Mouse (Mus musculus): ENCODE data around the gene Fstl4. TPM values are rescaled to one million over a fixed set of nuclear protein-coding genes. Genes with fewer than 3 reads are reported as not detected.
A peak's percentile ranks its signal among the peaks of the same experiment; 100 is the strongest.

Gene Fstl4
- polyA plus RNA-seq, 1 experiment from 2014 or later, result 6.3 TPM

- Histone ChIP-seq H3K4me3 (ENCODE audit: control insufficient read depth in 1 of 2, insufficient read depth in 1 of 2, low read depth in 1 of 2, low read length in 2 of 2) (no peak overlapping the region), H3K27me3 (ENCODE audit: control insufficient read depth, insufficient read depth, low read length) (no peaks in the 10 kb centered on the region), H3K27ac (replicated peaks in 1 of 2; ENCODE audit: control insufficient read depth in 1 of 2, insufficient read depth in 1 of 2, low read depth in 2 of 2, low read length in 2 of 2) (no peak overlapping the region), H3K9ac (ENCODE audit: low read length) (no peak overlapping the region), H3K36me3 (ENCODE audit: control insufficient read depth, insufficient read depth, low read length) (no peaks in the 10 kb centered on the region), H3K4me1 (ENCODE audit: control insufficient read depth in 2 of 2, insufficient read depth in 2 of 2, low read length in 2 of 2) (peaks cover 6 to 17% of the 10 kb centered on the region in 2 experiments), H3K9me3 (ENCODE audit: control insufficient read depth, low read length) (no peaks in the 10 kb centered on the region), H3K4me2 (ENCODE audit: low read length) (no peak overlapping the region)
- ATAC-seq (ENCODE audit: insufficient number of reproducible peaks, insufficient read depth, low FRiP score, low read depth), result no peak
- WGBS, result 79% methylated on average over 9 of the region's 9 CpGs
These were observed 204.4 kb downstream of the Fstl4 start for GRCm38 (mm10) chr11:52968809-52969208.

DNA sequence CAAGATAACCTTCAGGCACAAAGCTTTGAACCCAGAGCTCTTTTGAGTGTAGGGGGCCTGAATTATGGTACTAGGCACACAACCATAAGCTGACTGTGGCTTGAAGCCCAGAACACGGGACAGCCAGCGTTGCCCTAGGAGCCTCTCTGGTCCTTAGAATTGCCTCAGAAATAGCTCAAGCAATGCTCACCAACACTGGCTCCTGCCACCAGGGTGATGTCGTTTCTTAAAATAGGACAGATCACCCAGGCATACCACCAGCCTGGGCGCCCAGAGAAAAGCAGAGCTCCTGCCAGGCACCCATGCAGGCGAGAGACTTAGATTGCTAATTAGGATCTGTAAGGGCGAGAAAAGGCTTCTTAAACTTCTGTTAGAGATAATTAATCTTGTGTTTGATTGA is 206.0 kb downstream of the Fstl4 start:
- ATAC-seq (ENCODE audit: insufficient number of reproducible peaks, insufficient read depth, low FRiP score, low read depth), result peak; percentile 59; the same call in 1 of the 2 replicates
- H3K36me3 ChIP-seq (ENCODE audit: control insufficient read depth, insufficient read depth, low read length), result no peaks in the 10 kb centered on the region
- H3K4me3 ChIP-seq (ENCODE audit: control insufficient read depth in 1 of 2, insufficient read depth in 1 of 2, low read depth in 1 of 2, low read length in 2 of 2), result no peak overlapping the region
- WGBS, result 32% methylated on average over 6 of the region's 6 CpGs
- H3K4me1 ChIP-seq (ENCODE audit: control insufficient read depth in 2 of 2, insufficient read depth in 2 of 2, low read length in 2 of 2), result peaks cover 6 to 17% of the 10 kb centered on the region in 2 experiments
- no peak overlapping the region for H3K4me2 ChIP-seq (ENCODE audit: low read length)
- H3K9ac ChIP-seq (ENCODE audit: low read length), result no peak overlapping the region
- peak overlapping the region; percentile 28 to 68; a peak in 3 of 4 replicates for H3K27ac ChIP-seq (replicated peaks in 1 of 2; ENCODE audit: control insufficient read depth in 1 of 2, insufficient read depth in 1 of 2, low read depth in 2 of 2, low read length in 2 of 2)
- H3K9me3 ChIP-seq (ENCODE audit: control insufficient read depth, low read length), result no peaks in the 10 kb centered on the region
- no peaks in the 10 kb centered on the region for H3K27me3 ChIP-seq (ENCODE audit: control insufficient read depth, insufficient read depth, low read length)

GRCm38 (mm10) chr11:52986986-52987385 is 222.6 kb downstream of the Fstl4 start:
- Histone ChIP-seq H3K4me3 (ENCODE audit: control insufficient read depth in 1 of 2, insufficient read depth in 1 of 2, low read depth in 1 of 2, low read length in 2 of 2) (no peak overlapping the region), H3K36me3 (ENCODE audit: control insufficient read depth, insufficient read depth, low read length) (no peaks in the 10 kb centered on the region), H3K4me2 (ENCODE audit: low read length) (no peak overlapping the region), H3K27ac (replicated peaks in 1 of 2; ENCODE audit: control insufficient read depth in 1 of 2, insufficient read depth in 1 of 2, low read depth in 2 of 2, low read length in 2 of 2) (no peak overlapping the region), H3K4me1 (ENCODE audit: control insufficient read depth in 2 of 2, insufficient read depth in 2 of 2, low read length in 2 of 2) (no peaks in the 10 kb centered on the region), H3K27me3 (ENCODE audit: control insufficient read depth, insufficient read depth, low read length) (no peaks in the 10 kb centered on the region), H3K9me3 (ENCODE audit: control insufficient read depth, low read length) (0 out of 2 replicates have a peak, but pooled peaks cover 4% of the 10 kb centered on the region), H3K9ac (ENCODE audit: low read length) (no peak overlapping the region)
- 83% methylated on average over 8 of the region's 8 CpGs for WGBS
- no peak for ATAC-seq (ENCODE audit: insufficient number of reproducible peaks, insufficient read depth, low FRiP score, low read depth)

GRCm38 (mm10) chr11:52994688-52995087 is 230.3 kb downstream of the Fstl4 start:
- no peak for ATAC-seq (ENCODE audit: insufficient number of reproducible peaks, insufficient read depth, low FRiP score, low read depth)
- 89% methylated on average over 5 of the region's 5 CpGs for WGBS
- H3K4me1 ChIP-seq (ENCODE audit: control insufficient read depth in 2 of 2, insufficient read depth in 2 of 2, low read length in 2 of 2), result no peaks in the 10 kb centered on the region
- H3K9ac ChIP-seq (ENCODE audit: low read length), result no peak overlapping the region
- no peaks in the 10 kb centered on the region for H3K9me3 ChIP-seq (ENCODE audit: control insufficient read depth, low read length)
- H3K36me3 ChIP-seq (ENCODE audit: control insufficient read depth, insufficient read depth, low read length), result no peaks in the 10 kb centered on the region
- H3K4me2 ChIP-seq (ENCODE audit: low read length), result no peak overlapping the region
- H3K27me3 ChIP-seq (ENCODE audit: control insufficient read depth, insufficient read depth, low read length), result no peaks in the 10 kb centered on the region
- no peak overlapping the region for H3K4me3 ChIP-seq (ENCODE audit: control insufficient read depth in 1 of 2, insufficient read depth in 1 of 2, low read depth in 1 of 2, low read length in 2 of 2)
- H3K27ac ChIP-seq (replicated peaks in 1 of 2; ENCODE audit: control insufficient read depth in 1 of 2, insufficient read depth in 1 of 2, low read depth in 2 of 2, low read length in 2 of 2), result no peak overlapping the region

DNA sequence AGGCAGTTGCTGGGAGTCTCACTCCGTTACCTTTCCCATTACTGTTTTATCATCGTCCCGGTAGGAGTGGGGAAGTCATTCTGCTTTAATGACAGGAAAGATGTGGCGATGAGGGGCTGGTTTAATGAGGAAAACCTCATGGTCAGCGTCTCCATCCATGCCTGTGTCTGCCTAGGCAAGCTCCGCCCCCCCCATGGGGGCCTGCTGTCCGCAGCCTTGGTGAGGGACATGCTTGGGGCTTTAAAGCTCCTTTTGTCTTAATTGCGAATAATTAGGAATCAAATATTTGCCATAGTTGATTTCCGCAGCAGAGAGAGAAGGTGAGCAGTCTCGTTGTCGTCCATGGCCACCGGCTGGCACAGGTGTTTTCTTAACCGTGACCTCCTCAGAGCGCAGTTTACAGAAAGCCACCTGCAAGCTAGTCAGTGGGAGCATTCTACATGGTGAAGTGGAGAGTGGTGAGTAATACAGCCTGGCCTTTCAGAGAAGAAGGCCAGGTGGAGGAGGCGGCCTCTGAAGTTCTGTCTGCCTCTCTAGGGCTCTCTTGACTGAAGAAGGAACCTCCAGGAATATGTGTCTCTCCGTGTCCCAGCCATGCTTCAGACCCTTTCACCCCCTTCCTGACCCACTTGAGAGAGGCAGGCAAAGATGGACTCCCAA is 232.1 kb downstream of the Fstl4 start:
- Histone ChIP-seq H3K9ac (ENCODE audit: low read length) (no peak overlapping the region), H3K9me3 (ENCODE audit: control insufficient read depth, low read length) (no peaks in the 10 kb centered on the region), H3K4me3 (ENCODE audit: control insufficient read depth in 1 of 2, insufficient read depth in 1 of 2, low read depth in 1 of 2, low read length in 2 of 2) (no peak overlapping the region), H3K4me1 (ENCODE audit: control insufficient read depth in 2 of 2, insufficient read depth in 2 of 2, low read length in 2 of 2) (no peaks in the 10 kb centered on the region), H3K36me3 (ENCODE audit: control insufficient read depth, insufficient read depth, low read length) (no peaks in the 10 kb centered on the region), H3K27ac (replicated peaks in 1 of 2; ENCODE audit: control insufficient read depth in 1 of 2, insufficient read depth in 1 of 2, low read depth in 2 of 2, low read length in 2 of 2) (no peak overlapping the region), H3K4me2 (ENCODE audit: low read length) (no peak overlapping the region), H3K27me3 (ENCODE audit: control insufficient read depth, insufficient read depth, low read length) (no peaks in the 10 kb centered on the region)
- 85% methylated on average over 16 of the region's 16 CpGs for WGBS
- ATAC-seq (ENCODE audit: insufficient number of reproducible peaks, insufficient read depth, low FRiP score, low read depth), result no peak

DNA sequence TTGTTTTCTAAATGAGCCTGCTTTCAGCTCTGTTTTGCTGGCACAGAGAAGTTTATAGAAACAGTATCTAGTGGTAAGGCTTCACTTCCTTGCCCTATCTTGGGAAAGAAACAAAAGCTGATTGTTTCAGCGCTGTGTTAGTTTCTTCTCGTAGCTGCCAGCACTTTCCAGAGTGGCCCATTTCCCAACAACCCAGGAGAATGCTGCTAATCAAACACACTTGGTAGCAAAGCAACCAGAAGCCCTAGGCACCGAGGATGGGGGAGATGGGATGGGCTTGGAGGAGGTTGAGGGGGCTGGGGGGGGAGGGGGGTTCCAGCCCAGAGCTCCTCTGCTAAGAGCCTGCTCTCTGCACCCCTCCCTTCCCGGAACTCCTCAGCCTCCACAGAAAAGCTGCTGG is 233.0 kb downstream of the Fstl4 start:
- ATAC-seq (ENCODE audit: insufficient number of reproducible peaks, insufficient read depth, low FRiP score, low read depth), result no peak
- WGBS, result 30% methylated on average over 4 of the region's 4 CpGs
- H3K4me2 ChIP-seq (ENCODE audit: low read length), result no peak overlapping the region
- 0 out of 2 replicates have a peak, but pooled peaks cover 4% of the 10 kb centered on the region for H3K27me3 ChIP-seq (ENCODE audit: control insufficient read depth, insufficient read depth, low read length)
- H3K4me1 ChIP-seq (ENCODE audit: control insufficient read depth in 2 of 2, insufficient read depth in 2 of 2, low read length in 2 of 2), result no peaks in the 10 kb centered on the region
- H3K4me3 ChIP-seq (ENCODE audit: control insufficient read depth in 1 of 2, insufficient read depth in 1 of 2, low read depth in 1 of 2, low read length in 2 of 2), result no peak overlapping the region
- no peaks in the 10 kb centered on the region for H3K9me3 ChIP-seq (ENCODE audit: control insufficient read depth, low read length)
- no peak overlapping the region for H3K9ac ChIP-seq (ENCODE audit: low read length)
- no peak overlapping the region for H3K27ac ChIP-seq (replicated peaks in 1 of 2; ENCODE audit: control insufficient read depth in 1 of 2, insufficient read depth in 1 of 2, low read depth in 2 of 2, low read length in 2 of 2)
- H3K36me3 ChIP-seq (ENCODE audit: control insufficient read depth, insufficient read depth, low read length), result no peaks in the 10 kb centered on the region

GRCm38 (mm10) chr11:53000226-53000625 is 235.8 kb downstream of the Fstl4 start:
- 0 out of 2 replicates have a peak, but pooled peaks cover 4% of the 10 kb centered on the region for H3K27me3 ChIP-seq (ENCODE audit: control insufficient read depth, insufficient read depth, low read length)
- H3K4me2 ChIP-seq (ENCODE audit: low read length), result no peak overlapping the region
- no peak overlapping the region for H3K4me3 ChIP-seq (ENCODE audit: control insufficient read depth in 1 of 2, insufficient read depth in 1 of 2, low read depth in 1 of 2, low read length in 2 of 2)
- no peak overlapping the region for H3K27ac ChIP-seq (replicated peaks in 1 of 2; ENCODE audit: control insufficient read depth in 1 of 2, insufficient read depth in 1 of 2, low read depth in 2 of 2, low read length in 2 of 2)
- no peak overlapping the region for H3K9ac ChIP-seq (ENCODE audit: low read length)
- H3K36me3 ChIP-seq (ENCODE audit: control insufficient read depth, insufficient read depth, low read length), result no peaks in the 10 kb centered on the region
- 0 out of 4 replicates have a peak, but pooled peaks cover 0 to 9% of the 10 kb centered on the region in 2 experiments for H3K4me1 ChIP-seq (ENCODE audit: control insufficient read depth in 2 of 2, insufficient read depth in 2 of 2, low read length in 2 of 2)
- no peak for ATAC-seq (ENCODE audit: insufficient number of reproducible peaks, insufficient read depth, low FRiP score, low read depth)
- 85% methylated on average over 11 of the region's 11 CpGs for WGBS
- no peaks in the 10 kb centered on the region for H3K9me3 ChIP-seq (ENCODE audit: control insufficient read depth, low read length)

- H3K4me2 ChIP-seq (ENCODE audit: low read length), result no peak overlapping the region
- ATAC-seq (ENCODE audit: insufficient number of reproducible peaks, insufficient read depth, low FRiP score, low read depth), result no peak
These were observed 238.9 kb downstream of the Fstl4 start for GRCm38 (mm10) chr11:53003361-53003760.

More at GRCm38 (mm10) chr11:53003361-53003760, 238.9 kb downstream of the Fstl4 start:
- Histone ChIP-seq H3K36me3 (ENCODE audit: control insufficient read depth, insufficient read depth, low read length) (no peaks in the 10 kb centered on the region), H3K27me3 (ENCODE audit: control insufficient read depth, insufficient read depth, low read length) (0 out of 2 replicates have a peak, but pooled peaks cover 4% of the 10 kb centered on the region), H3K9ac (ENCODE audit: low read length) (no peak overlapping the region), H3K9me3 (ENCODE audit: control insufficient read depth, low read length) (no peaks in the 10 kb centered on the region), H3K4me1 (ENCODE audit: control insufficient read depth in 2 of 2, insufficient read depth in 2 of 2, low read length in 2 of 2) (0 out of 4 replicates have a peak, but pooled peaks cover 0 to 9% of the 10 kb centered on the region in 2 experiments), H3K4me3 (ENCODE audit: control insufficient read depth in 1 of 2, insufficient read depth in 1 of 2, low read depth in 1 of 2, low read length in 2 of 2) (no peak overlapping the region), H3K27ac (replicated peaks in 1 of 2; ENCODE audit: control insufficient read depth in 1 of 2, insufficient read depth in 1 of 2, low read depth in 2 of 2, low read length in 2 of 2) (no peak overlapping the region)
- WGBS, result 60% methylated on average over 7 of the region's 7 CpGs
